Mouse (Mus musculus) embryonic fibroblast, embryonic 13.5 days (primary cell): ENCODE measurements around the gene Cradd.

ENCODE experiments used
- CTCF ChIP-seq: IDR thresholded peaks from 2 replicates; pipeline ENCODE4 v1.5.1; 2011; ENCODE audit warnings: mild to moderate bottlenecking, control low read depth, low read length, moderate library complexity, borderline replicate concordance; ENCODE audit not compliant: insufficient read depth
- POLR2A ChIP-seq: IDR thresholded peaks from 2 replicates; pipeline ENCODE4 v1.6.1; 2011; ENCODE audit warnings: low read depth, mild to moderate bottlenecking, control low read depth, low read length, moderate library complexity

- TF ChIP-seq CTCF, result no peak
- TF ChIP-seq POLR2A, result no peak
Observed at GRCm38 (mm10) chr10:95218683-95219060, 105.3 kb downstream of the Cradd start.
